Mouse (Mus musculus) lung, embryonic 16.5 days (tissue): Measurements from ENCODE around the gene Mrps34. TPM values are rescaled to one million over a fixed set of nuclear protein-coding genes. Genes with fewer than 3 reads are reported as not detected.

Experiments used
- ATAC-seq: fragments of 200-750 bp; cut with Nextera tagmentation; 2 replicates; pipeline ENCODE4 v1.8.0; 2017; ENCODE audit warnings: low read depth, mild to moderate bottlenecking, moderate library complexity
- H3K27ac ChIP-seq: fragments of 300-500 bp; sonication (generic); 2 replicates; pipeline ENCODE4 v1.5.1; 2014; ENCODE audit warnings: mild to moderate bottlenecking, control low read depth, low read length
- H3K27me3 ChIP-seq: fragments of 300-500 bp; sonication (generic); 2 replicates; pipeline ENCODE4 v1.6.1; 2014; ENCODE audit warnings: low read depth, low read length, mixed read lengths; ENCODE audit not compliant: control insufficient read depth, insufficient read depth
- H3K36me3 ChIP-seq: fragments of 300-500 bp; sonication (generic); 2 replicates; pipeline ENCODE4 v1.6.1; 2014; ENCODE audit warnings: low read length; ENCODE audit not compliant: control insufficient read depth, insufficient read depth
- H3K4me1 ChIP-seq: fragments of 300-500 bp; sonication (generic); replicated peaks from 2 replicates; pipeline ENCODE4 v1.6.1; 2014; ENCODE audit warnings: low read length, mixed read lengths; ENCODE audit not compliant: control insufficient read depth, insufficient read depth
- H3K4me2 ChIP-seq: fragments of 300-500 bp; sonication (generic); 2 replicates; pipeline ENCODE4 v1.6.1; 2014; ENCODE audit warnings: low read depth, low read length, control low read depth
- H3K4me3 ChIP-seq: fragments of 300-500 bp; sonication (generic); 2 replicates; pipeline ENCODE4 v1.5.1; 2014; ENCODE audit warnings: mild to moderate bottlenecking, low read length, control low read depth
- H3K9ac ChIP-seq: fragments of 300-500 bp; sonication (generic); 2 replicates; pipeline ENCODE4 v1.6.1; 2014; ENCODE audit warnings: low read length, control low read depth
- H3K9me3 ChIP-seq: fragments of 300-500 bp; sonication (generic); 2 replicates; pipeline ENCODE4 v1.6.1; 2016; ENCODE audit warnings: low read length; ENCODE audit not compliant: control insufficient read depth
- WGBS: fragments of 180-500 bp; shearing (Covaris S2); extraction: QIAGEN DNeasy Blood & Tissue Kit; methylation state at CpG from one replicate; pipeline ENCODE4 v1.1.7; 2014; 5-methylcytosine and 5-hydroxymethylcytosine counted together
- polyA plus RNA-seq: library from polyadenylated mRNA; unstranded; fragments of >200 nt; fragmentation: Nextera tagmentation; extraction: Ambion mirVana; gene quantifications from 2 replicates; pipeline ENCODE4 v1.2.1, GENCODE M21; 2015

Gene Mrps34
- polyA plus RNA-seq, 1 experiment from 2014 or later = 89.0 TPM

- Histone ChIP-seq H3K27me3 (no peaks in the 10 kb centered on the region), H3K4me3 (peak overlapping the region; percentile 90), H3K4me1 (peaks cover 17% of the 10 kb centered on the region), H3K9ac (peak overlapping the region; percentile 87), H3K36me3 (peaks cover 20% of the 10 kb centered on the region), H3K4me2 (peak overlapping the region; percentile 67), H3K27ac (peak overlapping the region; percentile 43; the same call in 1 of the 2 replicates), H3K9me3 (no peaks in the 10 kb centered on the region)
- no peak; the same call in 1 of the 2 replicates for ATAC-seq
- WGBS = under 1% methylated on average over 18 of the region's 18 CpGs
Observed at GRCm38 (mm10) chr17:24886932-24887271, 8.0 kb upstream of the Mrps34 start.

- Histone ChIP-seq H3K9me3 (no peaks in the 10 kb centered on the region), H3K4me1 (peaks cover 17% of the 10 kb centered on the region), H3K27me3 (no peaks in the 10 kb centered on the region), H3K27ac (no peak overlapping the region), H3K4me2 (peak overlapping the region; percentile 67), H3K36me3 (peaks cover 25% of the 10 kb centered on the region), H3K9ac (peak overlapping the region; percentile 87), H3K4me3 (peak overlapping the region; percentile 90)
- 59% methylated on average over 18 of the region's 18 CpGs for WGBS
- no peak for ATAC-seq
Observed at GRCm38 (mm10) chr17:24887291-24888080, 7.4 kb upstream of the Mrps34 start.

GRCm38 (mm10) chr17:24888862-24889261, 6.1 kb upstream of the Mrps34 start:
- WGBS = 67% methylated on average over 3 of the region's 3 CpGs
- H3K9ac ChIP-seq = no peak overlapping the region
- no peak overlapping the region for H3K27ac ChIP-seq
- no peak overlapping the region for H3K4me3 ChIP-seq
- no peak for ATAC-seq
- no peaks in the 10 kb centered on the region for H3K27me3 ChIP-seq
- H3K4me2 ChIP-seq = no peak overlapping the region
- peaks cover 30% of the 10 kb centered on the region for H3K36me3 ChIP-seq
- no peaks in the 10 kb centered on the region for H3K9me3 ChIP-seq
- peaks cover 18% of the 10 kb centered on the region for H3K4me1 ChIP-seq

- Histone ChIP-seq H3K4me2 (no peak overlapping the region), H3K9me3 (no peaks in the 10 kb centered on the region), H3K9ac (no peak overlapping the region), H3K27me3 (no peaks in the 10 kb centered on the region), H3K4me1 (peaks cover 21% of the 10 kb centered on the region), H3K4me3 (no peak overlapping the region), H3K36me3 (peaks cover 30% of the 10 kb centered on the region), H3K27ac (no peak overlapping the region)
- no peak for ATAC-seq
- WGBS = 76% methylated on average over 19 of the region's 19 CpGs
Observed at GRCm38 (mm10) chr17:24890151-24891092, 4.5 kb upstream of the Mrps34 start.

- 78% methylated on average over 13 of the region's 13 CpGs for WGBS
- Histone ChIP-seq H3K27me3 (no peaks in the 10 kb centered on the region), H3K4me1 (peaks cover 23% of the 10 kb centered on the region), H3K4me2 (no peak overlapping the region), H3K9me3 (no peaks in the 10 kb centered on the region), H3K27ac (no peak overlapping the region), H3K36me3 (peaks cover 30% of the 10 kb centered on the region), H3K4me3 (no peak overlapping the region), H3K9ac (no peak overlapping the region)
- ATAC-seq = no peak
Observed at GRCm38 (mm10) chr17:24891321-24891720, 3.6 kb upstream of the Mrps34 start.

GRCm38 (mm10) chr17:24892785-24893184, 2.1 kb upstream of the Mrps34 start:
- Histone ChIP-seq H3K4me2 (no peak overlapping the region), H3K9me3 (no peaks in the 10 kb centered on the region), H3K9ac (no peak overlapping the region), H3K27me3 (no peaks in the 10 kb centered on the region), H3K4me1 (peaks cover 25% of the 10 kb centered on the region), H3K4me3 (no peak overlapping the region), H3K27ac (no peak overlapping the region), H3K36me3 (peaks cover 30% of the 10 kb centered on the region)
- ATAC-seq = no peak
- 85% methylated on average over 12 of the region's 12 CpGs for WGBS

GRCm38 (mm10) chr17:24893276-24893675, 1.6 kb upstream of the Mrps34 start:
- H3K27me3 ChIP-seq = no peaks in the 10 kb centered on the region
- no peak overlapping the region for H3K9ac ChIP-seq
- H3K36me3 ChIP-seq = peaks cover 30% of the 10 kb centered on the region
- H3K27ac ChIP-seq = no peak overlapping the region
- 88% methylated on average over 2 of the region's 2 CpGs for WGBS
- peaks cover 21% of the 10 kb centered on the region for H3K4me1 ChIP-seq
- H3K9me3 ChIP-seq = no peaks in the 10 kb centered on the region
- H3K4me2 ChIP-seq = no peak overlapping the region
- ATAC-seq = no peak
- H3K4me3 ChIP-seq = no peak overlapping the region

- Histone ChIP-seq H3K4me2 (peak overlapping the region; percentile 97), H3K9ac (peak overlapping the region; percentile 96), H3K9me3 (no peaks in the 10 kb centered on the region), H3K4me3 (peak overlapping the region; percentile 61), H3K27ac (peak overlapping the region; percentile 86), H3K36me3 (peaks cover 35% of the 10 kb centered on the region), H3K4me1 (peaks cover 21% of the 10 kb centered on the region), H3K27me3 (no peaks in the 10 kb centered on the region)
- ATAC-seq = peak; percentile 6
- 9% methylated on average over 31 of the region's 31 CpGs for WGBS
Observed at GRCm38 (mm10) chr17:24894061-24894994, 588 bp upstream of the Mrps34 start.
